Mouse (Mus musculus) macrophage (primary cell): Measurements from ENCODE around the gene Rab36. TPM values are rescaled to one million over a fixed set of nuclear protein-coding genes. Genes with fewer than 3 reads are reported as not detected.

Experiments used
- polyA plus RNA-seq: library from polyadenylated mRNA; stranded (reverse); fragments of 250-400 nt; gene quantifications from 3 replicates; pipeline ENCODE4 v1.2.4, GENCODE M21; 2018; ENCODE audit warnings: inconsistent platforms

The Rab36 gene
- polyA plus RNA-seq, 1 experiment from 2014 or later = 0.20 TPM

Other genes starting within 250 kb of the Rab36 start
- 0.09 to 0.59 TPM in 2 of 3 replicates, not detected in the other for gene Gnaz, start 69.9 kb upstream of the Rab36 start, polyA plus RNA-seq
- not detected in 3 replicates for gene Rsph14, start 4.5 kb upstream of the Rab36 start, polyA plus RNA-seq
- gene Bcr, start 23.5 kb downstream of the Rab36 start, polyA plus RNA-seq = 0.76 to 2.7 TPM (median 1.4 TPM) in 3 replicates
- 26.2 to 38.4 TPM (median 38.1 TPM) in 3 replicates for gene Specc1l, start 175.0 kb downstream of the Rab36 start, polyA plus RNA-seq